Mouse (Mus musculus) spleen, postnatal 4 days (tissue): ENCODE results near the gene Anxa4.

Experiments used
- DNase-seq, 2 experiments: peaks; one replicate each; pipeline ENCODE4 v3.0.0; 2022; ENCODE audit warnings: low spot score in 2 of 2

Gene Anxa4

GRCm38 (mm10) chr6:86801431-86801830 lies 8.0 kb upstream of the Anxa4 start:
- DNase-seq = no peak

- DNase-seq = no peak
These were observed 7.1 kb upstream of the Anxa4 start for GRCm38 (mm10) chr6:86800467-86800866.

- no peak for DNase-seq
These were observed 4.1 kb upstream of the Anxa4 start for GRCm38 (mm10) chr6:86797455-86797854.

GRCm38 (mm10) chr6:86793957-86794356 lies 573 bp upstream of the Anxa4 start:
- DNase-seq = no peak

DNA sequence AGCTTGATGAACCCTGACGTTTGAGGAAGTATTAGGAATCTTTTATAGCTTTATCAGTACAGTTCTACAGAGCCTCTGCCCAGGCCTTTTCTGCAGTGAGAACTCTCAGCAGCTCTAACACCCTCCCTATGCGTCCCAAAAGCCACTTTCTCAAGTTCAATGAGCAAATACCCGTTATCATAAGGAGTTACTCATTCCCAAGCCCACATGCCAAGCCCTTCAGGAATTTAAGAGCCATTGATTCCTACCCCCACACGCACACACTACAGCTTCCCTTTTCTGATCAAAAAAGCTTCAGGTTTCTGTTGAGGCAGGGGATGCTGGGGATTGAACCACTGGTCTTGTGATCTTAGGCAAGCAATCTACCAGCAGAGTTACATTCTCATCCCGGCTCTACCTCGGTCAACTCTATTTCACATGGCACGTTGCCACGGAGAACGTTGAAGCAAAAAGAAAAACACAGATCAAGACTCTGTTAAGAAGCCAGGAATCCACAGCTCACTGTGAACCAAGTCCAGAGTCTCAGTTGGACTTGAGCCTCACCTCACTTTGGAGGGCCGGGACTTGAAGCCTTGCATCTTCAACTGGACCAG lies 2.9 kb downstream of the Anxa4 start:
- DNase-seq = no peak

- DNase-seq = no peak
These were observed 5.1 kb downstream of the Anxa4 start for GRCm38 (mm10) chr6:86788242-86788641.

DNA sequence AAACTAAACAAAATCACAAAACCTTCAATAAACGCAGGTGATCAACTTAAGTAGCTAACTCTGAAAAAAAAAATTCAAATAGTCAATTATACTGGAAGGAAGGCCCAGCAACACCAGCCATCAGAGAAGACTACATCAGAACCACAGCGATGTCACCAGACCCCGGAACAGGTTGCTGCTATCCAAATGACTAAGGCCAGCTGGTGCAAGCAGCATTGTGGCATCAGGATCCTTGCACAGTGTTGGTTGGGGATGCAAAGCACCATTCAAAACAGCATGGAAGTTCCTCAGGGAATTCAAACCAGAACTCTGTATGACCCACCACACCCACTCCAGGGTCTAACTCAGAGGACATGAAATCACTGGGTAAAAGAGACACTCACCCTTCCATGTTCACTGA lies 6.8 kb downstream of the Anxa4 start:
- no peak for DNase-seq

DNA sequence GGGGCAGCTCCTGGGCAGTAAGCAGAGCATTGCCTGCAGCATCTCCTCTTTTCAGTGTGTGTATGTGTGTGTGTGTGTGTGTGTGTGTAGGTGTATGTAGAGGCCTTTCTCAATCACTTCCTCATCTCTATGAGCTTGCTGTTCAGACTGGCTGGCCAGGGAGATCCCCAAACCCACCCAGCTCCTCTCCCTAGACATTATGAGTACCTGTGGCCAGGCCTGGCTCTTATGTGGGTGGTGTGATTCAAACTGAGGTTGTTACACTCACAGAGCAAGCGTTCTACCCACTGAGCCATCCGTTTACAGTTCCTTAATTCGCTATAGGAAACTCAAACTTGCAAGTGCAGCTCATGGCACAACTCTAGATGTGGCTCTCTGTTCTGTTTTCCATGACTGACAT lies 8.6 kb downstream of the Anxa4 start:
- no peak for DNase-seq

DNA sequence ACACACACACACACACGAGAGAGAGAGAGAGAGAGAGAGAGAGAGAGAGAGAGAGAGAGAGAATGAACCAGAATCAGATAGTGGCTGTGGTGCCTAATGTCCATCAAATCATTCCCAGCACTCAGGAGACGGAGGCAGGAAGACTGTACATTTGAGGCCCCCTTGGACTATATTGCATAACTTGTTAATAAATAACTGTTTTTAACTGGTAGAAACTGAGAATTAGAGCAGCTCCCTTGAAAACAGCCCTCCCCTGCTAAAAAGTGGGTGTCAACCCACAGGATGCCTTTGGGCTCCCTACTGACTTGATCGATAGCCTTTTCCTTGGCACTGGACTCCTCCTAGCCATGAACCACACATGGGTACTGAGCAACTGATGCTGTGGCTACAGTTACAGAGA lies 11.0 kb downstream of the Anxa4 start:
- no peak for DNase-seq

DNA sequence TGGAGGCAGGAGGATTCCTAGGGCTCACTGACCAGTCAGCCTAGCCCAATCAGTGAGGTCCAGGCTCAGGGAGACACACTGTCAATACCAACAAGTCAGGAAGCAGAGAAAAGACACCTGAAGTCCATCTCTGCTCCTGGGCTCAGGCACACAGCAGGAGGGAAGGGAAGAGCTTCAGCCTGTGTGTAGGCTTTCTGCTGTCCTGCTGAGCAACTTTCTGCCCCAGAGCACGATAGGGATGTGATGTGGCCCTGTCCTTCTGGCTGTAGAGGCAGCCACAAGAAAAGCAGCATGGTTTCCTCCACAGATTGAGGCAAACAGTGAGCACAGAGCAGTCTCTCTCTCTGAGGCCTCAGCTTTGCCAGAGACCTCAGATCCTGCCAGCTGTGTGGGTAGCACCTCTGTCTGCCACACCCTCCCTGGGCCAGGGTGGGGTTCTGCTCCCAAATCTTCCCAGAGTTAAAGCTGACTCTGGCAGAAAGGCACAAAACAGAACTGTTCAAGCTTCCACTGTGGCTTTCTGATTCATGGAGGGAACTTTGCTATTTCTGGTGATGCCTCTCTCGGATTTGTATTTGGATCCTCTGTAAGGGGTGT lies 11.9 kb downstream of the Anxa4 start:
- no peak for DNase-seq

DNA sequence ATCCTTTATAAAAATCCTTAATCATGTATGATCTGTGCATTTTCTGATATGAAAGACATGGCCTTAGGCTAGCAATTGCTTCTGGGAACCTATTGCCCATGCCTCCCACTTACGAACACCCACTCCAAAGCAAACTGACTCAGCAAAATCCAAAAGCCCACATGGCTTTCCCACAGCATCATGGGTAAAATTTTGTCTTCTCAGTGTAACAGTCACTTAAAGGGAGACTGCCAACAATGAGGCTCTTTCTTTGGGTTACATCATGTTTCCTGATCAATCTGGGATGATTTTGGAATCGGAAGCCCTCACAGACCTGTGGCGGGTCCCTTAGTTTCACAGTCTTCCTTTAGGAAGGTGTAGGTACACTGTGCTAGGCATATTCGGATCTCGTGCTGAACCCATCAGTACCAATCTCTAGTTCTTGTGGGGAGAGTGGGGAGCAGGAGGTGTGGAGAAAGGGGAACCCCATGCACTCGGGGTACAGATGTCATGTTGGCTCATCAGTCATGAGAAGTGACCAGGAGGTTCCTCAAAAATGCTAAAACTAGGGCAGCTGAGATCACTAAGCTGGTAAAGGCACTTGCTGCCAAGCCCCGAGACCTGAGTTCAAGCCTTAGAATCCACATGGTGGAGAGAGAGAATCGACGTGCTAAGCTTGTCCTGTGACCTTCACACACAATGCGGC lies 14.3 kb downstream of the Anxa4 start:
- no peak for DNase-seq

- DNase-seq = no peak
These were observed 16.2 kb downstream of the Anxa4 start for GRCm38 (mm10) chr6:86777181-86777580.

DNA sequence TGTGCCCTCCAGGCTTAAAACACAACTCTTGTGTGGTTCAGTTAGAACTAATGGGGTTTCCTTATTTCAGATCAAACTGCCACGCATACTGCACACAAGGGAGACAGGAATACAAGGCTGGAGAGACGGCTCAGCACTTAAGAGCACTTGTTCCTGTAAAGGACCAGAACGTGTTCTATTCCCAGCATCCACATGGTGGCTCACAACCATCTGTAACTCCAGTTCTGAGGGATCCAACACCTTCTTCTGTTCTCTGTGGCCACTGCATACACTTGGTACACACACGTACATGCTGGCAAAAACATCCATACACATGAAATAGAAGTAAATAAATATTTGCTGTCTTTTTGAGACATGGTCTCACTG lies 16.7 kb downstream of the Anxa4 start:
- DNase-seq = no peak

DNA sequence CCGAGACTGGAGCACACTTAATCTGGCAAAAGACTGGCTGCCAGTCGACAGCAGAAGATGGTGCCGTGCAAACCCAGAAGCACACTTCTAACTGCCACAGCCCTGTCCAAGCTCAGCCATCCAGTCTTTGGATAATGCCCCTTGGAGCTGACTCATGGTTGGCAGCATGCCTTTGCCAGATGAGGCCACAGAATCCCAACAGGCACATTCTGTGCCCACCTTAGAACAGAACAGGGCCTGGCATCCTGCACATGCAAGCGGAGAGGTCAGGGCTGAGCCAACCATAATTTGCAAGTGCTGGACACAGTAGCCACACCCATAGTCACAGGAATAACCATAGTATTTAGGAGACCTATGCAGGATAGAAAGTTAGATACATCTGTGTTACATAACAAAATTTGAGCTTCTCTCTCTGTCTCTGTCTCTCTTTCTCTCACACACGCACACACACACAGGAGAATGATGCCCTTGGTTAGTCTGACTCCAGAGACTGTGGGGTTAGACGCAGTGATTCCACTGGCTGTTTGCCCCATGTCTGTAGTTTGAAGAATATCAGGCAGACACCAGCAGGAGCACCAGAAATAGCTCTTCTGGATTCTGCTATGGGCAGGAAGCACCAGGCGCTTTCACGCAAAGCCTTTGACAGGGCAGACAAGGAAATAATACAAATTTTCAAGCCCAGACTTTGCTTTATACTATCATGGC lies 17.2 kb downstream of the Anxa4 start:
- DNase-seq = no peak

- DNase-seq = no peak
These were observed 18.4 kb downstream of the Anxa4 start for GRCm38 (mm10) chr6:86774937-86775336.

DNA sequence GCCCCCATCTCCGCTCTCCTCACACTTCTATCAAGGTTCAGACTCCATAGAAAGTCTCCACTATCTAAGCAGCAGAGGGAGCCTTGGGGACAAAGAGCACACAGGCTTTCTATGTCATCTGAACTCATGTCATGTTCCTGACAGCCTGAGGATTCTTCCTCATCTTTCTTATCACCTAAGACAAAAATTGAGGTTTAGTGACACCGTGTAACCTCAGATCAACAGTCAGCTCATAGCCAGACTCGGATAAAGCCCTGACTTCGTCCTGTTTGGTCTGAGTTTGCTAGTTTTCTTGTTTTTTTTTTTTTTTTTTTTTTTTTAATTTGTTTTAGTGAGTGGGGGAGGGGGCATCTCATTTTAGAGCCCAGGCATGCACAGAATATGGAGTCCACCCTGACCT lies 19.6 kb downstream of the Anxa4 start:
- no peak for DNase-seq

GRCm38 (mm10) chr6:86772631-86773030 lies 20.8 kb downstream of the Anxa4 start:
- no peak for DNase-seq

DNA sequence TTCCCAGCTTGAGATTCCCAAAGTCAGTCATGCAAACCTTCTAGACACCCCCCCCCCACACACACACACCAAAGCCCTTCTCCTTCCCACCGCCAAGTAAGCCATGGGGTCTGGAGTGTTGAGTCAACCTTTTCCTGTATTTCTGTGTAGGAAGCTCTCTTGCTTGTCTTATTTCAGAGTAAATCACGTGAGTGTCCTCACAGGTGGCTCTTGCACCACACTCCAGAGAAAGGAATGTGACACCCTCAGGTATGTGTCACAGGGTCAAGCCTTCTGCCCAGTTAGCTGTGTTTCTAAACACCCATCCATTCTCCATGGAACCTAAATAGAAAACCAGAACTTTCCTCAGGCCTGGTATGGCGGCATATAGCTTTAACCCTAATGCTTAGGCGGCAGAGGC lies 24.4 kb downstream of the Anxa4 start:
- DNase-seq = no peak

DNA sequence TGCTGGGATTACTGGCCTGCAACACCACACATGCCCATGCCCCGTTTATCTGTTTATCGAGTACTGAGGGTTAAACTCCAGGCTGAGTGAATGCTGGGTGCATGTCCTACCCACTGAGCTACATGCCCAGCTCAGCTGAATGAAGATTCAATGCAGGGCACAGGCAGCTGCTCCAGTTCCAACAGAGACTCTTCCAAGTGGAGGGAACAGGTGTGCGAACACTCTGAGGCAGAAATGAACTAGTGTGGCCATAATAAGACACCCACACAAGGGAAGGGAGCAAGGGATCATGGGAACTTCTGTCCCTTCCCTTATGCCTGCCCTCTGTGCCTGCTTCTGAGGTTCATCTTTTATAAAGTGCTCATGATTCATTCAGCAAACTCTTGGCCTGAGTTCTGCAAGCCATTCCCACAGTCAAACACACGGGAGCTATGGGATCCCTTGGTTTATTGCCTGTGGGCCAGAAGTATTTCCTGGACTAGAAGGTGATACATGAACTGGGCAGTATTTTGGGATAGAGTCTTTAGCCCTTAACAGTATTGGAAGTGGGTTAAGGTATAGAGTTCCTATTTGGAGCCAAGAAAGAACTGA lies 25.1 kb downstream of the Anxa4 start:
- no peak for DNase-seq

DNA sequence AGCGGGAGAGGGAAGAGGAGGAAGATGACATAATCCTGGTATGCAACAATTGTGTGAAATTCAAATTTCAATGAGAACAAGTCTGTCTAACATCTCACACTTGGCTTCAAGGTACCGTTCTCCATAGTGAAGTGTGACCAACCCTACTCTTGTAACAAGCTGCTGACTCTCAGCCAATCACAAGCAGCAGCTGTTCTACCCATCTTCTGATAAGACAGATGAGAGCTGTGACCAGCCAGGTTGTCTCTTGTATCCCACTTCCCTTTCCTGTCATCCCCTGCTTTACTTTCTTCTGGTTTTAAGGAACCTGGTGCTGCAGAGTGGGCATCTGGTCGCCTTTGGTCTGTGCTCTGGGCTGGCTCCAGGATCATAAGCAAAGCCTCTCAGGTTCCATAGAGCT lies 25.9 kb downstream of the Anxa4 start:
- DNase-seq = no peak

DNA sequence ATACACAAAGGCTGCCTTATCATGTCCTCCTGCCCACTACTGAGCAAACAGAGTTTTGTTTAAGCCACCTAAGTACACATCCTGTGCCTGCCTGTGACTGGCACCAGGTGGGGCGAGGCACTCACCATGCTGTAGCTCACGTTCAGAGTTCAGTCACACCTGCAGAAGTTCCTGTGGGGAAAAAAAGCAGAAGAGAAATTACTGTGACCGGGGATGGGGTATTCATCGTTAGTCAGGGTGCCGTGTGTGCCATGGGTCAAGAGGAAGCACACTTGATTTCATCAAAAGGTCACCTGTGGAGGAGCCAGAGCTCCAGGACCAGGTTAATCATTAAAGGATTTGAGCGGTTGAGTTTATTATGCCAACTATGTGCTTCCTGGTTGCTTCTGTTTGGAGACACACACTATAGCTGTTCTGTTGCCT lies 27.7 kb downstream of the Anxa4 start:
- DNase-seq = no peak

DNA sequence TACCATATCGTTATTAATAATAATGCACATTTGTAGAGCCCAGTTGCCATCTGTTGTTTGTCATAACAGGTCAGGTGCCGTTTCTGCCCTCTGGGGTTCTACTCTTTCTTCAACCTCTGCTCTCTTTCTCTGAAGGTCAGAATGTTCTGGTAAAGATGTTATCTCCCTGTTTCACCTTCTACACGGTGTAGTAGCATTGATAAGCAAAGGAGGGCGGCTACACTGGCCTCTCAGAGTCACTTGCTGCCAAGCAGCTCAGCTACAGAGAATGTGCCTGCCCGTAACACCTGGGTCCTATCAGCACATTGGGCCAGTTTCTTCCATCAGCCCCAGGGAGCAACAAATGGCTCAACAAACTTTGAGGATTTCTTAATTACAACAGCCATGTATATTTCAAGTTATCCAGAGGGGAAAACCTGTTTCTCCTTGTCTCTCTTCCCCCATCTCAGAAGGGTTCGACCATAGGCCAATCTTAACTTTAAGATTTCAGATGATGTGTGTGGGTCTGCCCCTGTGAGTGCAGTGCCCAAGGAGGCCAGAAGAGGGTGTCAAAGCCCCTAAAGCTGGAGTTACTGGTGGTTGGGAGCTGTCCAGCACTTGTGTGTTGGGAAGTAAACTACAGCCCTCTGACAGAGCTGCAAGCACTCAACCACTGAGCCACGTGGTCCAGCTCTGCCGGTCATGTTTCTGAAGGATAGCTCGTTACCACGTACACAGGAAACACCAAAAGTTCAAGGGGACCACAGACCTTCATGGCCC lies 39.1 kb downstream of the Anxa4 start:
- DNase-seq = no peak
